Mouse (Mus musculus) ES-Bruce4 (cell line): ENCODE results near the gene Vamp9.

Experiments used
- CTCF ChIP-seq: IDR thresholded peaks from one replicate; pipeline ENCODE4 v1.8.1; 2011; ENCODE audit warnings: low read depth, low read length
- EP300 ChIP-seq: IDR thresholded peaks from 2 replicates; pipeline ENCODE4 v1.6.1; 2011; ENCODE audit warnings: low read depth, low read length; ENCODE audit not compliant: insufficient read depth

GRCm38 (mm10) chr5:99906181-99906956, at the start of gene Vamp9:
- TF ChIP-seq CTCF (peak; percentile 13), EP300 (no peak)
